Mouse (Mus musculus) hematopoietic stem cell, adult 5-6 weeks (primary cell): ENCODE results near the gene Tbk1. TPM values are rescaled to one million over a fixed set of nuclear protein-coding genes. Genes with fewer than 3 reads are reported as not detected.

Experiments used
- total RNA-seq: library from RNA; stranded (forward); fragments of 172-1452, 232-1000 nt; gene quantifications from 2 replicates; pipeline ENCODE4 v1.2.3, GENCODE M21; 2017

The Tbk1 gene
- total RNA-seq, 1 experiment from 2014 or later, result 104 TPM

Other genes with a start within 250 kb of the Tbk1 start
- gene Tbc1d30, start 235.5 kb downstream of the Tbk1 start, total RNA-seq, result 0.63 and 1.7 TPM in 2 replicates
- 24.3 and 37.2 TPM in 2 replicates for gene Gns, start 221.7 kb downstream of the Tbk1 start, total RNA-seq
- gene Rassf3, start 110.4 kb downstream of the Tbk1 start, total RNA-seq, result 19.2 and 21.7 TPM in 2 replicates
- 72.7 and 101 TPM in 2 replicates for gene Xpot, start 39.5 kb upstream of the Tbk1 start, total RNA-seq
- 1.3 TPM in 1 of 2 replicates, not detected in the other for gene D930020B18Rik, start 54.8 kb upstream of the Tbk1 start, total RNA-seq
- gene BC048403, start 153.2 kb upstream of the Tbk1 start, total RNA-seq, result 3.5 and 4.2 TPM in 2 replicates